Mouse (Mus musculus) stomach, postnatal 0 days (tissue): ENCODE results near the gene Slc25a41. TPM values are rescaled to one million over a fixed set of nuclear protein-coding genes. Genes with fewer than 3 reads are reported as not detected.

Experiments used
- ATAC-seq: fragments of 200-750 bp; cut with Nextera tagmentation; 2 replicates; pipeline ENCODE4 v1.8.0; 2017; ENCODE audit not compliant: low FRiP score, low TSS enrichment
- DNase-seq: peaks from one replicate; pipeline ENCODE4 v3.0.0-alpha.2; 2016; ENCODE audit warnings: low spot score
- H3K27ac ChIP-seq: fragments of 300-500 bp; sonication (generic); replicated peaks from 2 replicates; pipeline ENCODE4 v1.5.1; 2014; ENCODE audit warnings: mild to moderate bottlenecking, control low read depth
- H3K27me3 ChIP-seq: fragments of 300-500 bp; sonication (generic); 2 replicates; pipeline ENCODE4 v1.6.1; 2014; ENCODE audit warnings: low read length; ENCODE audit not compliant: control insufficient read depth, insufficient read depth
- H3K36me3 ChIP-seq: fragments of 300-500 bp; sonication (generic); 2 replicates; pipeline ENCODE4 v1.6.1; 2014; ENCODE audit warnings: low read length, mixed read lengths; ENCODE audit not compliant: control insufficient read depth, insufficient read depth
- H3K4me1 ChIP-seq: fragments of 300-500 bp; sonication (generic); replicated peaks from 2 replicates; pipeline ENCODE4 v1.6.1; 2014; ENCODE audit warnings: antibody characterized with exemption; ENCODE audit not compliant: control insufficient read depth, insufficient read depth
- H3K4me2 ChIP-seq: fragments of 300-500 bp; sonication (generic); replicated peaks from 2 replicates; pipeline ENCODE4 v1.6.1; 2014; ENCODE audit warnings: low read depth, mild to moderate bottlenecking, control low read depth, moderate library complexity
- H3K4me3 ChIP-seq: fragments of 300-500 bp; sonication (generic); 2 replicates; pipeline ENCODE4 v1.5.1; 2014; ENCODE audit warnings: low read depth, low read length, control low read depth
- H3K9ac ChIP-seq: fragments of 300-500 bp; sonication (generic); 2 replicates; pipeline ENCODE4 v1.6.1; 2014; ENCODE audit warnings: mild to moderate bottlenecking, low read length, control low read depth, mixed read lengths
- H3K9me3 ChIP-seq: fragments of 300-500 bp; sonication (generic); 2 replicates; pipeline ENCODE4 v1.6.1; 2016; ENCODE audit warnings: low read length; ENCODE audit not compliant: control insufficient read depth
- CTCF ChIP-seq: IDR thresholded peaks from 2 replicates; pipeline ENCODE4 v1.5.1; 2016; ENCODE audit warnings: antibody characterized with exemption, low read depth, mild to moderate bottlenecking, moderate library complexity
- EP300 ChIP-seq: optimal IDR thresholded peaks from 2 replicates; pipeline ENCODE3; 2016; ENCODE audit warnings: antibody characterized with exemption
- WGBS: fragments of 180-500 bp; shearing (Covaris S2); extraction: QIAGEN DNeasy Blood & Tissue Kit; methylation state at CpG from one replicate; pipeline ENCODE4 v1.1.7; 2014; 5-methylcytosine and 5-hydroxymethylcytosine counted together
- polyA plus RNA-seq: library from polyadenylated mRNA; unstranded; fragments of >200 nt; fragmentation: Nextera tagmentation; extraction: Ambion mirVana; gene quantifications from 2 replicates; pipeline ENCODE4 v1.2.1, GENCODE M21; 2015

Slc25a41 gene
- polyA plus RNA-seq, 1 experiment from 2014 or later, result not detected

DNA sequence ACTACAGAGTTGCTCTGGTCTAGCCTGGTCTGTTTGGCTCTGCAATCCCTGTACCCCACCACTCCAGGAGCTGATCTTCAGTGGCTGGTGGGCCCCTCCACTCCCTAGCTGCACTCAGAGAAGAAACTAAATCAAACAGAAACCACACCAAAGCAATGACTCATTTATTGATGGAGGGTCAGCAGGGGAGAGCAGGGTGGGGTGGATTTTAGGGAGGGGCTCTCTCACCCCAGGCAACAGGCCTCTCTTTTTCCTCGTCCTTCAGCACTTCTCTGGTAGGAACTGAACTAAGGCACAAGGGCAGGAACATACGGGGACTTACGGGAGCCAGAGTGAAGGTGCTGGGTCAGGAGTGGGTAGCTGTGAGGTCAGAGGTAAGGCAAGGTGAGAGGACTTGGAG is 38.5 kb upstream of the Slc25a41 start:
- H3K9me3 ChIP-seq, result no peaks in the 10 kb centered on the region
- no peak overlapping the region for H3K4me3 ChIP-seq
- TF ChIP-seq CTCF (no peak), EP300 (no peak)
- no peak overlapping the region for H3K4me2 ChIP-seq
- peak; percentile 56 for ATAC-seq
- H3K9ac ChIP-seq, result no peak overlapping the region
- no peaks in the 10 kb centered on the region for H3K27me3 ChIP-seq
- no peaks in the 10 kb centered on the region for H3K36me3 ChIP-seq
- H3K27ac ChIP-seq, result no peak overlapping the region
- DNase-seq, result no peak
- 50% methylated on average over 3 of the region's 3 CpGs for WGBS
- no peaks in the 10 kb centered on the region for H3K4me1 ChIP-seq

DNA sequence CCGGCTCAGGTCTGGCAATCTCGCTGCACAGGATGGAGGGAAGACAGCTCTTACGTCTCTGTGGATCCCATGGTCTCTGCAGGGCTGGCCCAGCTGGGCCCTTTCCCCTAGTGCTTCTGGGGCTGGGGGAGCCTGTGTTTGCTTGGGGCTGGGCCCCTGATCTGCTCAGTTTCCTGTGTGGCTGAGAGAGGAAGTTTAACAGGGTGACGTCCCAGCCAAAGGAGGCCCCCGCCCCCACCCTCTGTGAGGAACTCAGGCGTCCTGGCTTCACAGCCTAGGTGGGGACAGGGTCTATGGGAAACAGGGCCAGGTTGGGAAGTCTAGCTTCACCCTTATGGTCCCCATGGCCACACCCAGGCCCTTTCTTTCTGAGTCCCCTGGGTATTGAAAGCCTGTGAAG is 36.9 kb upstream of the Slc25a41 start, which contains the start of gene Dennd1c:
Dennd1c (minus strand) TSS at position 179 of the 400 bp plus-strand sequence.
- H3K4me3 ChIP-seq, result no peak within 1 kb of the TSS
- H3K9me3 ChIP-seq, result no peaks in the 10 kb centered on the region
- ATAC-seq (0 out of 2 replicates have a peak, but pooled peaks have one; percentile 35), DNase-seq (no peak)
- no peaks in the 10 kb centered on the region for H3K4me1 ChIP-seq
- 41% methylated on average over 6 of the region's 6 CpGs for WGBS
- H3K27ac ChIP-seq, result no peak within 1 kb of the TSS
- H3K36me3 ChIP-seq, result no peaks in the 10 kb centered on the region
- peak within 1 kb of the TSS; percentile 31; the same call in 1 of the 2 replicates for H3K9ac ChIP-seq
- H3K4me2 ChIP-seq, result no peak within 1 kb of the TSS
- no peaks in the 10 kb centered on the region for H3K27me3 ChIP-seq
- TF ChIP-seq CTCF (no peak), EP300 (no peak)

DNA sequence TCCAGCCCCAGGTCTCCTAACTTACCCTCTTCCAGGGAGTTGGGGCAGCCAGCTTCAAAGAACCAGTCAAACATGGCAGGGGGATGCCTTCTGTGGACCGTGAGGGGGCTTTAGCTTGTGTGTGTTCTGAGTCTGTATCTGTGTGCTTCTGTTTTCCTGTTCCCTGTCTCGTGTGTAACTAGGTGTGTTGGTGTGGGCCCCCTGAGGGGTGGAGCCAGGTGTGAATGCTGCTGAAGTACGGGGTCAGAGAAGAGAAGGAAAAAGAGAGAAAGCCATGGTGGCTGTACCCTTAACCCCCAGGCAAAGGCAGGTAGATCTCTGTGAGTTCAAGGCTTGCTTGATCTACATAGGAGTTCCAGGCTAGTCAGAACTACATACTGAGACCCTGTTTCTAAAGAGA is 35.5 kb upstream of the Slc25a41 start:
- DNase-seq, result no peak
- TF ChIP-seq EP300, result no peak
- TF ChIP-seq CTCF, result no peak
- Histone ChIP-seq H3K36me3 (no peaks in the 10 kb centered on the region), H3K27me3 (no peaks in the 10 kb centered on the region), H3K9ac (no peak overlapping the region), H3K27ac (no peak overlapping the region), H3K4me2 (no peak overlapping the region), H3K4me3 (no peak overlapping the region), H3K9me3 (no peaks in the 10 kb centered on the region), H3K4me1 (no peaks in the 10 kb centered on the region)
- no peak for ATAC-seq
- 31% methylated on average over 3 of the region's 3 CpGs for WGBS

DNA sequence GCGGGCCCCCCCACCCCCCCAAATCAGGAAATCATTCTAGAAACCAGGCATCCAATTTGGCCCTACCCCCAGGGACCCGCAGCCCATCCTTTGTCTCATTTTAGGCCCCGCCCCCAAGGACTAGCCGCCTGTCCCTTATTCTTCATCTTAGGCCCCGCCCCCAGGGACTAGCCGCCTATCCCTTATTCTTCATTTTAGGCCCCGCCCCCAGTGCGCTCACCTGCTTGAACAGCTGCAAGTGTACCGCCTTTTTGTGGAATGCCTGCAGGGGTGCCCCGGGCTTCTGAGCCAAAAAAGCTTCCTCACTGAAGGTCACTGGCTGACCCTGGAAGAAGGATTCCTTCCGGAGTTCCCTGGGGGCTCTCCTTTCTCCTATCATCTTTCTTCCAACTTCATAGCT is 29.2 kb upstream of the Slc25a41 start:
- H3K36me3 ChIP-seq, result no peaks in the 10 kb centered on the region
- DNase-seq (peak; percentile 89), ATAC-seq (peak; percentile 70)
- no peaks in the 10 kb centered on the region for H3K4me1 ChIP-seq
- no peaks in the 10 kb centered on the region for H3K27me3 ChIP-seq
- no peak overlapping the region for H3K27ac ChIP-seq
- TF ChIP-seq EP300 (no peak), CTCF (no peak)
- 4% methylated on average over 10 of the region's 11 CpGs for WGBS
- no peaks in the 10 kb centered on the region for H3K9me3 ChIP-seq
- H3K4me3 ChIP-seq, result no peak overlapping the region
- H3K4me2 ChIP-seq, result 0 out of 2 replicates have a peak overlapping the region, but pooled peaks have one; percentile 2
- no peak overlapping the region for H3K9ac ChIP-seq

DNA sequence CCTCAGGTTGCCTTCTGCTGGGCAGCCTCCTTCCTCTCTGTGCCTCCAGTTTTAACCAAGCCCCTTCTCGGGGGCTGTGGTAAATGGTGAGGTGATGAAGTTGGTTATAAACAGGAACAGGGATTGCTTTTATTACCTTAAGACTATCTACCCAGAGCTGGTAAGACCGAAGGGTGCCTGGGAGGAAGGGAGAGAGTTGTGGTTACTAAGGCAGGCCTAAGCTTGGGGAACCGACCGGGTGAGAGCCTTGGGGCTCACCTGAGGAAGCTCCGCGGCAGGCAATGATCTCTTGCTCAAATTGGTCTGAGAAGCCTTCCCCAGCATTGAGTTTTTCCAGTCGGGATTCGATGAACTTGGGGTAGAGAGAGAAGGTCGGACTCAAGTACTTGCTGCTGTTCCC is 28.8 kb upstream of the Slc25a41 start:
- H3K4me3 ChIP-seq, result no peak overlapping the region
- no peak overlapping the region for H3K27ac ChIP-seq
- 0 out of 2 replicates have a peak overlapping the region, but pooled peaks have one; percentile 2 for H3K4me2 ChIP-seq
- no peak for TF ChIP-seq CTCF
- no peak for TF ChIP-seq EP300
- H3K27me3 ChIP-seq, result no peaks in the 10 kb centered on the region
- WGBS, result 17% methylated on average over 9 of the region's 9 CpGs
- ATAC-seq, result peak; percentile 14; the same call in 1 of the 2 replicates
- H3K4me1 ChIP-seq, result no peaks in the 10 kb centered on the region
- no peaks in the 10 kb centered on the region for H3K36me3 ChIP-seq
- H3K9ac ChIP-seq, result no peak overlapping the region
- no peak for DNase-seq
- no peaks in the 10 kb centered on the region for H3K9me3 ChIP-seq

DNA sequence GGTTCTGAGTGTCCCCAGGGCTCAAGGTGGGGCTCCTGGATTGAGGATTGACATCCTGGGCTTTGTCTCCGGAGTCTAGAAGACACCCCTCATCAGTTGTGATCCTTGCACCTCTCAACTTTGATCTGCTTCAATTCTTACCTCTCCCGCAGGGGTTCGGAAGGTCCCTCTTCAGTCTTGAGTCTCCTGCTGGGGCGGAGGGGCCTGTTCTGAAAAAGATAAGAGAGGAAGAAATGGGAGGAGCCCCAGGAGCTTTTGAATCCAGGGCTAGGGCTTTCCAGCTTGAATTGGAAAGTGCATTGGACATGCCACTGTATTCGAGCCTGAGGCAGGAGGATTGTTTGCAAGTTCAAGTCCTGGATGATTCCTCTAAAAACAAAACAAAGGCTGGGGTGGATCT is 25.5 kb upstream of the Slc25a41 start:
- Histone ChIP-seq H3K36me3 (no peaks in the 10 kb centered on the region), H3K27me3 (no peaks in the 10 kb centered on the region), H3K9ac (no peak overlapping the region), H3K4me2 (no peak overlapping the region), H3K9me3 (no peaks in the 10 kb centered on the region), H3K4me3 (no peak overlapping the region), H3K27ac (no peak overlapping the region), H3K4me1 (no peaks in the 10 kb centered on the region)
- no peak for DNase-seq
- WGBS, result 64% methylated on average over 5 of the region's 5 CpGs
- no peak for ATAC-seq
- TF ChIP-seq CTCF, result no peak
- TF ChIP-seq EP300, result no peak
